Mouse (Mus musculus) erythroid progenitor cell, adult 5-6 weeks (primary cell): ENCODE data around the gene Kif2a. TPM values are rescaled to one million over a fixed set of nuclear protein-coding genes. Genes with fewer than 3 reads are reported as not detected.
A peak's percentile ranks its signal among the peaks of the same experiment; 100 is the strongest.

Experiments
- ATAC-seq: replicated peaks from 2 replicates; pipeline ENCODE4 v1.8.0; 2016; ENCODE audit warnings: moderate number of reproducible peaks, mild to moderate bottlenecking, moderate TSS enrichment, inconsistent platforms; ENCODE audit not compliant: poor library complexity, low FRiP score, severe bottlenecking
- total RNA-seq, 2 experiments: library from RNA; stranded (forward) in 1 of 2; stranded (reverse) in 1 of 2; fragments of 150-400 nt in 1 of 2; fragments of 186-747, 209-891 nt in 1 of 2; gene quantifications; 2 replicates each; pipeline versions ENCODE4 v1.2.3 to v1.2.4; 2015 to 2017; ENCODE audit warnings: low replicate concordance in 2 of 2

Gene Kif2a
- total RNA-seq (2015; ENCODE audit: low replicate concordance) = 75.7 and 233 TPM in 2 replicates
- 84.8 and 93.6 TPM in 2 replicates for total RNA-seq (2017; ENCODE audit: low replicate concordance)

- peak; percentile 58 for ATAC-seq
Measured at GRCm38 (mm10) chr13:107021461-107022265, at the start of gene Kif2a. Kif2a (minus strand) TSS chr13:107022126.

GRCm38 (mm10) chr13:107069061-107069460, 47.1 kb upstream of the Kif2a start:
- no peak for ATAC-seq

DNA sequence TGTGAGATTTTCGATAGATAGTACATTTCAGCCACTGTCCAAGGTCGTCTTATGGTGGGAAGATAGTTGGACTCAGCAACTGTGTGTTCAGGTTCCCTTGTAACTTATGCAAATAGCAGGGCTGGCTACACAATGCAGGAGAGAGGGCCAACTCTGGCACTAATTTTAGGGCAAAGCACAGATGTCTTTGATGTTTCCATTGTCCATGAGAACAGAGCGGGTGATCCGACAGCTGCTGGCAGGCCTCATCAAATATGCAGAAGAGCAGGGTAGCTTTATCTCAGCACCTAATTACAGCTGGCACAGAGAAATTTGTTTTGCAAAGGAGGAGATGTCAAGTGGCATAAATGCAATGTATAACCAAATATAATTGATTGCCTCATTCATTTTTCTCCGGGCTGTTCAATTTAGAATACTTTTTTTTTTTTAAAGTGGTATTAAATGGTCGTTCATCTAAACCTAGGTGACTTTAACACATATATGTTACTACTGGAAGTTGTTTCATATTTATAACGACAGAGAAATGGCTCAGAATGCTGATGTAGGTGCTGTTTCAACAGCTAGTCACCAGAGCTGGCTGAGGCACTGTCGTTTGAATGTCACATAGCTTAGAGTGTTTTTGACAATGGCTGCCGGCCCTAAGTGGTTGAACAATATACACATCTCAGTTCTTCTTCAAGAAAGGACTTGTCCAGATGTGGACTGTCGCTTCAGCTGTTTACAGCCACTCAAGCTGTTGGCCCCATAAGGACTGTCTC, 43.4 kb upstream of the Kif2a start:
- ATAC-seq = 0 out of 2 replicates have a peak, but pooled peaks have one; percentile 12

GRCm38 (mm10) chr13:107064263-107064662, 42.3 kb upstream of the Kif2a start:
- ATAC-seq = peak; percentile 56

DNA sequence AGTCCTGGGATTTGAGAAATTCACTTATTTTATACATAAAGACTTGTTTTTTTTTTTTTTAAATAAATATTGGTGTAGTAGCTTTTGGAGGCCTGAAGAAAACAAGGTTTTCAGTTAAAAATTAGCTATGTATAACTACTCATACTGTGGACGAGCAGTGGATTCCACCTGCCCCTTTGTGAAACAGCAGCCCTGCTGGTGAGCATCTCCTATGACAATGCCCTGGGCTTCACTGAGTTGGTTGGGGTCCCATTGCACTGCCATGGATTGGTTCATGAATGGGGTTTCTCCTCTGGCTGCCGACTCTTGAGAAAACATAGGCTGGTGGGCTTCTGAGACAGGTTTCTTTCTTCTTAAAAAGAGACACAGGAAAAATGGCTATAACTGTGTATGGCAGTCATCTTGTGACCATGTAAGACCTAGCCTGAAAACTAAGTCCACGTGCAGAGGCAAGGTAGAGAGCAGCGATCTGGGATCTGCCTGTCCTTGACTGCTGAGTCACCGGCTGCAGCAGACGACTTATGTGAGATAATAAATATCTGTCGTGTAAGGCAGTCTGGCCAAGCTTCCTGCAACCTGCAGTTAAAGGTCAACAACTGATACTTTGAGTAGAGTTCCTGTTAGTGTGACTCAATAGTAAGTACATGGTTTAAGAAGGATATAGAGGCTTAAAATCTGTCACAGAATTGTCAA, 41.3 kb upstream of the Kif2a start:
- ATAC-seq = peak; percentile 91

DNA sequence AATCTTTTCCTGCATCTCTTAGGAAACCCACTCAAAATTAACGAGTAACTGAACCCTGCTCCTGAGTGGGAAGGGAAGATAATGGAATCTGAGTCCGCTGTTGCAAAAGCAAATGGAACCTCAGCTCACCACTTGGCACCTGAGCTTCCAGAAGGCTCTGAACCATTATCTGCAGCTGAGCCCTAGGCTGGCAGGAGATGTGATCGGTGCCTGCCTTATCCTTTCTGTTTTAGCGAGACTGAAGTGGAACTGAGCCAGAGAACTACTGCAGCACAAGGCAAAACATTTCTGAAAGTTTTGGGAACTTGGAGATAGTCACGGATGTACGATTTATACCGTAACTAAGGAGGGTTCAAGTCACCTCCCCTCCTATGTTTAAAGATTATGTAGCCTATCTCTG, 38.2 kb upstream of the Kif2a start:
- no peak for ATAC-seq

DNA sequence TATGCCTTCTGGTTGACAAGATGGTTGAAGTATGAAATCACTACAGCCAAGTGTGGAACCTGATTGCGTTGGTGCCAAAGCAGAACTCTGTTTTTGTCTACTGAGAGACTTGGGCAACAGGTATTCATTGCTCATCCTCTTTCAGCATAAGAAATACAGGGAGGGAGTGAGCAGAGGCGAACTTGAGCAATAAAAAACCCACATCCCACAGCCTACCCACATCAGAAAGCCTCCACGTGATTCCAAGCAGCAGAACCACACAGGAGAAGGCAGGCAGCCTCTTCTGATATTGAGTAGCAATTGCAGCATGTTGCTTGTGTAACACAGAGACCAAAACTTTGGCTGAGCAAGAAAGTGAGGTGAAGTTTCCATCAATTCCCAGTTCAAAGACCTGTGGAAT, 37.5 kb upstream of the Kif2a start:
- no peak for ATAC-seq

DNA sequence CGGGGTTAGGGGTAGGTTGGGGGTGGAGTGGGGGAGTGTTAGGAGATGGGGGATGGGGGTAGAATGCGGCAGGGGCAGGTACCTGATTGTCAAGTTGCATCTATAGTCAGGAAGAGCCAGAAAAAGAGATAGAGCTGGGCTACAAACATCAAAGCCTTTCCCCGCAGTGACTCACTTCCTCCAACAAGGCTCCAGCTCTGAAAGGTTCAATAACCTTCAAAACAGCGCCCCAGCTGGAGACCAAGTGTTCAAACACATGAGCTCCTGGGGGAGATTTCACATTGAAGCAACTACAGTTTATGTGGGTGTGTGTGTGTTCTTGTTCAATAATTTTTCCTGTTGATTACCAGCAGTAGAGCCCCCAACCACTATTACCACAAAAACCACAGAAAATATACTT, 34.4 kb upstream of the Kif2a start:
- peak; percentile 82 for ATAC-seq

DNA sequence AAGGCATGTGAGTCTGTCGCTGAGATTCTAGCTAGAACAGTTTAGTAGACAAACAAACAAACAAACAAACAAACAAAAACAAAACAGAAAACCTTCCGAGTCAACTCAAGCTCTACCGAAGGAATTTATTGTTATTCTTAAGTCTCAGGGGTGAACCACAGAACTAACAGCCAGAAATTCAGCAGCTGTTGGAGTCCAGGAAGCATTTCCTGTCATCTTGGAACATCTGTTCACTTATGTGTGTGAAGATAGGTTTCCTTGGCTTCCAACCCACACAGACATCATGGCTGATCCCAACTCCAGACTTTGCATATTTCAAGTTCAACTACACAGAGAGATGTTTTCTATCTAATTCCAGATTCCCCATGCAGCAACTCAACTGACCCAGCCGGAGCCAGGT, 32.6 kb upstream of the Kif2a start:
- no peak for ATAC-seq

GRCm38 (mm10) chr13:107051342-107051741, 29.4 kb upstream of the Kif2a start:
- no peak for ATAC-seq

DNA sequence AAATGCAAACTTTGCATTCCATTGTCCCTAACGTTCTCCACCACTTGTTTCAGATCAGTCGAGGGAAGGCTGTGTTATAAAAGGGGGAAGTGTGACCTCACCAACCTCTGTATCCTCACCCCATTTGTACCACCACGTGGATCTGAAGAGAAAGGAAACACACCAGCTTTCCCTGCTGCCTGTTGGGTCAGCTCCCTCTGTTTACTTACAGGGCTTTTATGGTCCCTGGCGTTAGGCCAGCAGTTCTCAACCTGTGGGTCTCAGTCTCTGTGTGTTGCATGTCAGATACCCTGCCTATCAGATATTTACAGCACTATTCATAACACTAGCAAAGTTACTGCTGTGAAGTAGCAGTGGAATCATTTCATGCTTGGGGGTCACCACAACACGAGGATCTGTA, 22.3 kb upstream of the Kif2a start:
- no peak for ATAC-seq

DNA sequence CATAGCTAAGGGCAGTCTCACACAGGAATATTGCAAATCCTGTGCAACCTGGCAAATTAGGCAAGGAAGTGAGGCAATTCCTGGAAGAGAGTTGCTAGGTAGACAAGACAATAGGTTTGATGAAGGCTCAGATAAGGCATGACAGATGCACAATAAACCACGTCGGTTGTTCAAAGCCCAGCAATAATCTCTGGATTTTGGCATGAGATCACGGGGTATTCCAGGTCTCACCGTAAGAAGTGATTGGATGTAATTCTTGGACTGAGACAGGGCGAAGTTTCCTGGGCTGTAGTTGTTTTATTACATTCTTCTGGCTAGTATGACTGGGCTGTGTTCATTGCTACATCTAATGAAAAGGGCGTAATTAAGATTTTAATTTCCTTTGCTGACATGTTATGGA, 20.6 kb upstream of the Kif2a start:
- no peak for ATAC-seq

DNA sequence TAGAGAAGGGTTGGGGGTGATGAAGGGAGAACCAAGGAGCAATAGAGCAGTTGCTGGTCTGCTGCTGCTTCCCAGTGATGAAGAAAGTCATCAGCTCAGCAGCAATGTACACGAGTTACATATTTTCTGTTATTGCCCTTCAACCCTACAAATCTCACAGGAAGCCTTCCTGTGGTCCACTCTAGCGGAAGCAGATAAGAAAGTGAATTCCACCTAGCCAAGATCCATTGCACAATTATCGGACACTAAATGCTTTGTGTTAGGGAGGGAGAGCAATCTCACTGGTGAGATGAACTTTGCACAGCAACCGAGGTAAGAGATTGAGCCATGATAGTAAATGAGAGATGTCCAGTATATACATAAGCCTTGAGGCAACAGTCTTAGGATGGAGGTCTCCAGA, 17.6 kb upstream of the Kif2a start:
- ATAC-seq = no peak

DNA sequence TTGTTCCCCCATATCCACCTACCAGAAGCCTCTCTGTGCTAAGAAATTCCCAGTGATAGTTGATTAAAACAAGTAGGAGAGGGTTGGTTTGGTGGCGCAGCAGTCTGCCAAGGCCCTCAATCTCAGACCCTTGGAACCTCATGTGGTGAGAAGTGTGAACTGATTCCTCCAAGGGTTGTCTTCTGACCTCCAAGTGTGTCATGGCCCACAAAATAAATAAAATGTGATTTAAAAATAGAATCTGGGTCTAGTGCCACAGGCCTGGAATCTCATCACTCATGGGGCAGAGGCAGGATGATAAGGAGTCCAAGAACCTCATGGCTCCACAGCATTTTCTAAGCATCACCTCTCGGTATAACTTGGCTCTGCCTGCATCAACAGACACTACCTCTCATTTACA, 16.4 kb upstream of the Kif2a start:
- ATAC-seq = no peak

- no peak for ATAC-seq
Measured at GRCm38 (mm10) chr13:107035511-107036113, 13.7 kb upstream of the Kif2a start.

- no peak for ATAC-seq
Measured at GRCm38 (mm10) chr13:107035078-107035477, 13.2 kb upstream of the Kif2a start.

- peak; percentile 64 for ATAC-seq
Measured at GRCm38 (mm10) chr13:107034028-107034920, 12.3 kb upstream of the Kif2a start.

GRCm38 (mm10) chr13:107031228-107031627, 9.3 kb upstream of the Kif2a start:
- ATAC-seq = no peak

DNA sequence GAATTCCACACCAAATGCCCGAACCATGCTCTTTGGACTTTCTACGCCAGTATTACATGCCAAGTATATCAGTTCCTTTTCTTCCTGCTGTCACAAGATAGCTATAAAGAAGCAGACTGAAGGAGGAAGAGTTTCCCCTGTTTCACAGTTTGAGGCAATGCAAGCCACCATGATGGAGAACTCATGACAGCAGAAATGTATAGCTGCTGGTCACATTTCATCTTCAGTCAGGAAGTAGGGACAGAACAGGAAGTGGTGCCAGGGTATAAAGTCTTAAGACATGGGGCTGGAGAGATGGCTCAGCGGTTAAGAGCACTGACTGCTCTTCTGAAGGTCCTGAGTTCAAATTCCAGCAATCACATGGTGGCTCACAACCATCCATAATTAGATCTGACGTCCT, 5.3 kb upstream of the Kif2a start:
- no peak for ATAC-seq
